Mouse (Mus musculus) embryonic facial prominence, embryonic 15.5 days (tissue): ENCODE data around the gene Gm11114. TPM values are rescaled to one million over a fixed set of nuclear protein-coding genes. Genes with fewer than 3 reads are reported as not detected.

Experiments used
- ATAC-seq: fragments of 200-750 bp; cut with Nextera tagmentation; 2 replicates; pipeline ENCODE4 v1.8.0; 2017; ENCODE audit warnings: low read depth, moderate TSS enrichment; ENCODE audit not compliant: insufficient number of reproducible peaks, low FRiP score, low TSS enrichment
- H3K27ac ChIP-seq: fragments of 300-500 bp; sonication (generic); replicated peaks from 2 replicates; pipeline ENCODE4 v1.5.1; 2015; ENCODE audit warnings: mild to moderate bottlenecking, inconsistent platforms
- H3K27me3 ChIP-seq: fragments of 300-500 bp; sonication (generic); 2 replicates; pipeline ENCODE4 v1.6.1; 2015; ENCODE audit warnings: inconsistent platforms
- H3K36me3 ChIP-seq: fragments of 300-500 bp; sonication (generic); 2 replicates; pipeline ENCODE4 v1.6.1; 2015; ENCODE audit warnings: mild to moderate bottlenecking, inconsistent platforms
- H3K4me1 ChIP-seq: fragments of 300-500 bp; sonication (generic); 2 replicates; pipeline ENCODE4 v1.6.1; 2015; ENCODE audit warnings: inconsistent platforms
- H3K4me2 ChIP-seq: fragments of 300-500 bp; sonication (generic); replicated peaks from 2 replicates; pipeline ENCODE4 v1.6.1; 2015; ENCODE audit warnings: mild to moderate bottlenecking, inconsistent platforms
- H3K4me3 ChIP-seq: fragments of 300-500 bp; sonication (generic); replicated peaks from 2 replicates; pipeline ENCODE4 v1.5.1; 2015; ENCODE audit warnings: mild to moderate bottlenecking, inconsistent platforms
- H3K9ac ChIP-seq: fragments of 300-500 bp; sonication (generic); 2 replicates; pipeline ENCODE4 v1.6.1; 2015; ENCODE audit warnings: inconsistent platforms
- H3K9me3 ChIP-seq: fragments of 300-500 bp; sonication (generic); replicated peaks from 2 replicates; pipeline ENCODE4 v1.6.1; 2016; ENCODE audit warnings: inconsistent platforms
- WGBS: fragments of 180-500 bp; shearing (Covaris S2); methylation state at CpG from one replicate; pipeline ENCODE4 v1.1.7; 2015; 5-methylcytosine and 5-hydroxymethylcytosine counted together
- polyA plus RNA-seq: library from polyadenylated mRNA; unstranded; fragments of >200 nt; fragmentation: Nextera tagmentation; extraction: Ambion mirVana; gene quantifications from 2 replicates; pipeline ENCODE4 v1.2.1, GENCODE M21; 2015

Gm11114 gene
- polyA plus RNA-seq, 1 experiment from 2014 or later = not detected

DNA sequence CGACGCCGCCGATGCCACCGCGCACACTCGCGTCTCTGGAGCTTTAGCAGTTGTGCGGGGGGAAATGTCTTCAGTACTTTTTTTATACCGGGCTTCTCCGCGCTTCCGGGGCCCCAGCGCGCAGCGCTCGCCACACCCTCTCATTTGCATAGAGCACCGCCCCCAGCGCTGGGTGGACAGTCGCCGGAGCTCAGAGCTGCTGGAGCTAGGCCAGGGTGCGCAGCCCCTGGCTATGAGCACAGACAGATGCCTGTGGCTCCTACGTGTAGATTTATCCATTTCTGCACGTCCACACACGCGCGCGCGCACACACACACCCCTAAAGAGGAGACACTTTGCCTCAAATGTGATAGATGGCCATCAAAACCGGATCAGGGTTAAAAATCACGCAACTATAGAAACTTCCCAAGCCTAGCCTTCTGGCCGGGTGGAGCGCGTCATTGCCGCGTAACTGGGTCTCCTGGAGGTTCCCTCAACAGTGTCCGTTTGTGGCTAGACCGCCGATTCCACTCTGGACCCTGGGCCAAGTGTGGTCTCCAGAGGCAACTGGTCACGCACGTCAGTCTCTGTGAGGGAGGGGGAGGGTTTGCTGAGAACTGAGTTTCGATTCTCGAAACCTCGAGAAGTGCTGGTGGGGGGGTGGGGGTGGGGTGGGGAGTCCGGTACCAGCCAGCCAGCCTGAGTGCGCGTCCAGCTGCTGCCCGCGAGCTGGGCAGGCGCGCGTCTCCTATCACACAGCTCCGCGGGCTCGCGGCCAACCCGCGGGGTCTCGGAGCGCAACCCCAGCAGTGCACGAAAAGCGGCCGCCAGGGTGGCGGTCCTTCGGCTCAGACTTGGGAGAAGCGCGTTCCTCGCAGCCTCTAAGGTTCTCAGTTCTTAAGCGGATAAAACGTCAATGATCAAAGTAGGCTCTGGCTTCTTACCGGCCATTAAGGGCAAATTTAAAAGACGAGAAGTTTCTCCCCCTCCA, 15.0 kb downstream of the Gm11114 start, which contains the start of gene Tent5a:
Gene Tent5a (minus strand): TSS at position 107 of the 970 bp plus-strand sequence.
- Histone ChIP-seq H3K4me1 (peaks cover 23% of the 10 kb centered on the region), H3K9ac (peak within 1 kb of the TSS; percentile 54), H3K27ac (peak within 1 kb of the TSS; percentile 85), H3K9me3 (no peaks in the 10 kb centered on the region), H3K27me3 (peaks cover 10% of the 10 kb centered on the region; the same call in 1 of the 2 replicates), H3K36me3 (no peaks in the 10 kb centered on the region), H3K4me2 (peak within 1 kb of the TSS; percentile 85), H3K4me3 (peak within 1 kb of the TSS; percentile 61)
- under 1% methylated on average over 72 of the region's 72 CpGs for WGBS
- ATAC-seq = peak; percentile 89

DNA sequence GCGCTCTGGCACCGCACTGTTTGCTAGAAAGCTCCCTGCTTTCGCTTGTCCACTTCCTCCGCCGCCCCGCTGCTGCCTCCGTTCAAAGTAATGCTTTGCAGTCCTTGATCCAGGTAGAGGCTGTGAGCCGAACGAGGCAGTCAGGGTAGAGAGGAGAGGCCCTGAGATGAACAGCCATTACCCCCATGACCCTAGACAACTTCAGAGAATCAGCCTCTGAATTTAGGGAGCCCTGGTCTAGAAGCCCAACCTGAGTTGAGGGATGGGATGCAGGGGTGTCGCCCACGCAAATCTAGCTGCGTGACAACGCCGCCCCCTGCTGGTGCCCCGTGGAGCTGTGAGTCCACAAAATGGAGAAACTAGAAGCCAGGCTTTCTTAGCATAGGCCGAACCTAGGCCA, 15.7 kb downstream of the Gm11114 start:
- Histone ChIP-seq H3K36me3 (no peaks in the 10 kb centered on the region), H3K4me2 (peak overlapping the region; percentile 85), H3K27me3 (peaks cover 10% of the 10 kb centered on the region; the same call in 1 of the 2 replicates), H3K9ac (peak overlapping the region; percentile 54), H3K9me3 (no peaks in the 10 kb centered on the region), H3K4me3 (peak overlapping the region; percentile 61), H3K27ac (peak overlapping the region; percentile 85), H3K4me1 (peaks cover 23% of the 10 kb centered on the region)
- ATAC-seq = peak; percentile 10; the same call in 1 of the 2 replicates
- WGBS = 3% methylated on average over 16 of the region's 16 CpGs

DNA sequence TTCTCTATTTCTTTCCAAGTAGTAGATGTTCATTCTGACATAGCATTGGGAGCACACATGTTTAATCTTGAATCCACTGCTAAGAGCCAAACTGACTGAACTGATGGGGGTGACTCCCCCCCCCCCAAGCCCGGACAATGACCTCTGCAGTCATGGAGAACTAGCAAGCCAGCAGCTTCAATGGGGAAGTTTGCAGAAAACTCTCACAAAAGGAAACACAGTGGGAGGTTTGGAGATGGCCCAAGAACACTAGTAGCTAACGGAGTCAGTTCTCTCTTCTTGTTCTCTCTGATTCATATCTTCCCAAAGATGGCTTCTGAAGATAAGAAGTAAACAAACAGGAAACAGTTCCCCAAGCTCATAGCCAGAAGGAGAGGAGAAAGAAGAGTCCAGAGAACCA, 18.9 kb downstream of the Gm11114 start:
- no peak for ATAC-seq
- WGBS = 75% methylated on average over 2 of the region's 2 CpGs

DNA sequence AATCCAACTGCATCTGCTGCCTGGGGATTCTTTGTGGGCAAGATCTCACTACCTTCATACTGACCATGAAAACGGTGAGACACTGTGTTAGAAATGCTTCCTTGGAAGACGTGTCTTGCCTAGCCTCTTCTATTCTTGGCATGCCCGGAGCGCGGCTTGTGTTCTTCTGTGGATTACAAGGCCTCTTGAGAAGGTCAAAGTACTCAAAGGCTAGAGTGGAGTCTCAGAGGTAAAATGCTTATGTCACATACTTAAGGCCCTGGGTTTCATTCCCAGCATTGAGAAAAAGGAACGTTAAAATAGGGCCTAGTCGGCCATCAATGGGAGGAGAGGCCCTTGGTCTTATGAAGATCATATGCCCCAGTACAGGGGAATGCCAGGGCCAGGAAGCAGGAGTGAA, 23.5 kb downstream of the Gm11114 start:
- Histone ChIP-seq H3K4me1 (no peaks in the 10 kb centered on the region), H3K27ac (no peak overlapping the region), H3K27me3 (no peaks in the 10 kb centered on the region), H3K36me3 (no peaks in the 10 kb centered on the region), H3K4me3 (no peak overlapping the region), H3K9ac (no peak overlapping the region), H3K9me3 (no peaks in the 10 kb centered on the region), H3K4me2 (no peak overlapping the region)
- no peak for ATAC-seq
- 87% methylated on average over 7 of the region's 7 CpGs for WGBS

More for the DNA sequence above, 18.9 kb downstream of the Gm11114 start:
- no peak overlapping the region for H3K9ac ChIP-seq
- no peaks in the 10 kb centered on the region for H3K9me3 ChIP-seq
- H3K4me3 ChIP-seq = no peak overlapping the region
- no peak overlapping the region for H3K27ac ChIP-seq
- peaks cover 3% of the 10 kb centered on the region; the same call in 1 of the 2 replicates for H3K27me3 ChIP-seq
- H3K4me1 ChIP-seq = peaks cover 15% of the 10 kb centered on the region
- no peak overlapping the region for H3K4me2 ChIP-seq
- H3K36me3 ChIP-seq = no peaks in the 10 kb centered on the region

DNA sequence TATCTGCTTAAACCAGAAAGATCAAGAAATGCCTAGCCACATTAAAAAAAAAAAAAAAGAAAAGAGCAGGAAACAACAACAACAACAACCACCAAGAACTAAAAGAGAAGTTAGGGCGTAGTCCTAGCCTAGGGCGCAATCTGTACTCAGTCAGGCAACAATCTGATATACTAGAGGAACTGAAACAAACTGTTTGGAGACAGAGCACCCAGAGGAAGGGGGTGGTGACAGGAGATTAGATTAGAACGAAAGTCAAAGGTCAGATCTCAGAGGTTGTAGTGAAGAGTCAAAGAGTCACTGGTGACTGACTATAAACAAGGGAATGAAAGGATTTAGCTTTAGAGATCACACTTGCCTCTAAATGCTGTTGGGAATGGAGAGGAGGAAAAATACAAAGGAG, 27.7 kb downstream of the Gm11114 start:
- no peaks in the 10 kb centered on the region for H3K27me3 ChIP-seq
- H3K36me3 ChIP-seq = no peaks in the 10 kb centered on the region
- no peak overlapping the region for H3K9ac ChIP-seq
- no peak overlapping the region for H3K27ac ChIP-seq
- ATAC-seq = no peak
- H3K9me3 ChIP-seq = no peaks in the 10 kb centered on the region
- 63% methylated on average over 3 of the region's 3 CpGs for WGBS
- no peak overlapping the region for H3K4me2 ChIP-seq
- no peak overlapping the region for H3K4me3 ChIP-seq
- H3K4me1 ChIP-seq = no peaks in the 10 kb centered on the region

DNA sequence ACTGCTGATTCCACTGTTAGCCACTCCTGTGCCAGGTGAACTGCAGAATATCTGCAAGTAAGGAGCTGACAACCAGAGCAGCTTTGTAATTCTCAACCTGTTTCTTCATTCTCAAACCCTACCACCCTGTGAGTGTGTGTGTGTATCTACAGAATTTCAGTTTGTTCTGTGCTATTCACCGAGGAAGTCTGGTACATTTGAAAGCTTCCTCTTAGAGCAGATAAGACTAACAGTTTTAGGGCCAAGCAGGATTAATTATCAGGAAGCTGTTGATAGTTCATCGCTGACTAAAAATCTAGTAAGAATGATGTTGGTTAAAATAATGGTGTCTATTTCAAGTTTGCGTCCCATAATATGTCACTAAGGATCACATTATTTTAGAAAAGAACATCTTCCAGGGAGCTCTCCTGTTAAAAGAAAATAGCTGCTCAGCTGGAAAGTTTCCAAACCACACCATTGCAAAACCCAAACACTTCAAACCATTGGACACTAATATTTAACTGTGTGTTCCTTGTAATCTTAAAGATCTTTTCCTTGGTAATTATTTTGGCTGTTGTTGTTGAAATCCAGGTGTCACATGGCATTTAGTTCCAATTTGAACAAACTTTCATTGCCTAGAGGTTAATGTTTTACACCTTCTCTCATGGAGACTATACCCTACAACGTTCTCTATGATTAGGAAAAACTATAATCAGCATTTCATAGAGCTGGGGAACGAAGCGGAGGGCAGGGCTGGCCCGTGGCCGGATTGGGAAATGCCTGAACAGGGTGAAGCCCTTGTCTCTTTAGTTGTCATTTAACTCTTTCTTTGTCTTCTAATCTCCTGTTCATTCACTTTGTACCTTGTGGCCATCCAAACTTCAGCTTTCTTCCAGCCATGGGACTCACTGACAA, 30.6 kb downstream of the Gm11114 start:
- 64% methylated on average over 8 of the region's 8 CpGs for WGBS
- H3K4me1 ChIP-seq = no peaks in the 10 kb centered on the region
- H3K27ac ChIP-seq = no peak overlapping the region
- no peaks in the 10 kb centered on the region for H3K36me3 ChIP-seq
- H3K4me2 ChIP-seq = no peak overlapping the region
- no peaks in the 10 kb centered on the region for H3K27me3 ChIP-seq
- H3K9me3 ChIP-seq = no peaks in the 10 kb centered on the region
- no peak overlapping the region for H3K4me3 ChIP-seq
- ATAC-seq = no peak
- H3K9ac ChIP-seq = no peak overlapping the region

DNA sequence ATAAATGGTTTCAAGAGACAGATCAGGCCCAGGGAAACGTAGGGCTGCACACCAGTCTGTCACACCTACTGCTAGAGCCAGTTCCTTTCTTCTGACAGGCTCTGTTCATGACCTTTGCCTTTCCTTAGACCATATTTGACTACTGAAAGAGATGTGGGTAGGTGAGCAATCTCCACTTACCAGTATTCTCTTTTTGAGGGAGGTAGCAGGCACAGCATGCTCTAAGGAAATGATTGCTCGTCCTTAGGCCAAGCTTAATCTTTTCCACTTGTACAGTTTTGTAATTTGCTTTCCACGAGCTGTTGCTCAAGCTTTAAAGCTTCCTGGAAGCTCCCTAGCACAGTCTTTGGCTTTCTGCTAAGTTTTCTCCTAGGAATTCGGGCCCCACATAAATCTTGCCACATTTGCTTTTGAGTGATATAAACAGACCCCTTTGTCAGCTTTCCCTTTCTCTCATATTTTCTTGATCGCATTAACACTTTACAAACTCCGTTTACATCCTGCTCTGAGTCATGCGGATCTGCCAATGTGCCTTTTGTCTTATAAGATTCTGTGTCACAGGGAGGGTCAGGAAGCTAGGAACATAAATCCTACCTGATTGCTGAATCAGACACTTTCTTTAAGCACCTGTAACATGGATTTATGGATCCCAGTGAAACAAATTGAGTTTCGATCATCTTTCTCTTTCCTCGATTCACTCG, 35.4 kb downstream of the Gm11114 start:
- WGBS = 67% methylated on average over 10 of the region's 10 CpGs
- Histone ChIP-seq H3K4me3 (no peak overlapping the region), H3K9ac (no peak overlapping the region), H3K4me1 (no peaks in the 10 kb centered on the region), H3K27me3 (no peaks in the 10 kb centered on the region), H3K36me3 (no peaks in the 10 kb centered on the region), H3K4me2 (no peak overlapping the region), H3K27ac (no peak overlapping the region), H3K9me3 (no peaks in the 10 kb centered on the region)
- ATAC-seq = no peak

DNA sequence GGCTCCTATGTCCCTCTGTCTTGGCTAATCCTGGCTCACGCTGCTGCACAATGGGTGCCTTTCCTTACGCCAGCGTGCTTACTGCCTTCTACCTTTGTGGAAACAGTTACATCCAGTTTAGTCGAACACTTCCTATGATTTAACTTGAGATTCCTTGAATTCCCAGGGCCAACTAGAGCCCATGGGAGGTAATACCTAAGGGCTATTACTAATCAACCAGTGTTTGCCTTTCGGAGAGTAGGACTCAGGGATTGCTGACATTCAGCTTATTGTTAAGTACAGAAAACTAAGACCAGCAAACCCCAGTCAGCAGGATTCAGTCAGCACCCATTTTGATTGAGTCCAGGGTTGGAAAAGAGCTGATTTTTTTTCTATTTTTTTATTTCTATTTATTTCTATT, 43.0 kb downstream of the Gm11114 start:
- H3K27me3 ChIP-seq = no peaks in the 10 kb centered on the region
- H3K36me3 ChIP-seq = no peaks in the 10 kb centered on the region
- no peak for ATAC-seq
- no peak overlapping the region for H3K27ac ChIP-seq
- no peak overlapping the region for H3K4me2 ChIP-seq
- WGBS = 70% methylated on average over 5 of the region's 5 CpGs
- H3K9ac ChIP-seq = no peak overlapping the region
- H3K4me1 ChIP-seq = no peaks in the 10 kb centered on the region
- no peaks in the 10 kb centered on the region for H3K9me3 ChIP-seq
- no peak overlapping the region for H3K4me3 ChIP-seq

DNA sequence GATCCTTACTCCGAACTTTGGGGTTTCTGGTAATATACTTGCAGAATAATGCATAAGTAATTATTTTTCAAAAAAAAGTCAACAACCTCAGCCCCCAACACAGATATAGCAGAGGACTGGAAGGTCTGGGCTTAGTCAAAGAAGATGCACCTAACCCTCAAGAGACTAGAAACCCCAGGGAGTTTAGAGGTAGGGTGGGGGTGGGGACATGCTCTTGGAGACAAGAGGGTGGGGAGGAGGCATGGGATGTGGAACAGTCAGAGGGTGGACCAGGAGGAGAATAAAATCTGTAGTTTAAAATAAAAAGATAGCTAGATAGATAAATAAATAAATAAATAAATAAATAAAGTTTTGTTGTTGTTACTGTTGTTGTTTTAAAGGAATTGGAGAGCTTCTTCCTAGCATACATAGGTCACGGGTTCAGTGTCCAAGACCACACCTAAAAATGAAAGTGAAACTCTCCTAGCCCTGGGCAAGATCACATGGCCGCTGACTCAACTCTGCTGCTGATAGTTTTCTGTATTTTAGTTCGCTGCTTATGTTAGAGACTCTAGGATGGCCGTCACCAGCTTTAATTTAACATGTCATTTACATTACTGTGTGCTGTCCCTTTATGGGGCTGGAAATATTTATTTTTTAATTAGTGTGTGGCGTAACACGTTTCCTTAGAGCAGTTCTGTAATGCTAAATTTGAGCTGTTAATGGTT, 44.7 kb downstream of the Gm11114 start:
- ATAC-seq = no peak
- H3K36me3 ChIP-seq = no peaks in the 10 kb centered on the region
- no peaks in the 10 kb centered on the region for H3K4me1 ChIP-seq
- H3K4me2 ChIP-seq = no peak overlapping the region
- no peaks in the 10 kb centered on the region for H3K27me3 ChIP-seq
- no peaks in the 10 kb centered on the region for H3K9me3 ChIP-seq
- no peak overlapping the region for H3K27ac ChIP-seq
- no peak overlapping the region for H3K4me3 ChIP-seq
- 78% methylated on average over 7 of the region's 7 CpGs for WGBS
- no peak overlapping the region for H3K9ac ChIP-seq
